Mouse (Mus musculus) right cerebral cortex, adult 2 months (tissue): ENCODE results near the gene Cog7.

Experiments
- DNase-seq, 2 experiments: peaks; one replicate each; pipeline ENCODE4 v3.0.0; 2021 to 2022; ENCODE audit warnings: low spot score in 2 of 2

The Cog7 gene

GRCm38 (mm10) chr7:121954891-121955669 is 26.4 kb downstream of the Cog7 start:
- DNase-seq = no peak

GRCm38 (mm10) chr7:121947513-121947912 is 34.0 kb downstream of the Cog7 start:
- no peak for DNase-seq

GRCm38 (mm10) chr7:121946196-121946595 is 35.3 kb downstream of the Cog7 start:
- DNase-seq = no peak

- no peak for DNase-seq
These were observed 39.1 kb downstream of the Cog7 start for GRCm38 (mm10) chr7:121942371-121942770.

GRCm38 (mm10) chr7:121941640-121942039 is 39.9 kb downstream of the Cog7 start:
- DNase-seq = no peak

- DNase-seq = no peak
These were observed 40.5 kb downstream of the Cog7 start for GRCm38 (mm10) chr7:121941016-121941415.

- DNase-seq = peak; percentile 75 to 79
These were observed 41.8 kb downstream of the Cog7 start for GRCm38 (mm10) chr7:121939729-121940128.

GRCm38 (mm10) chr7:121939244-121939643 is 42.3 kb downstream of the Cog7 start:
- DNase-seq = no peak

GRCm38 (mm10) chr7:121938124-121938891 is 43.2 kb downstream of the Cog7 start:
- DNase-seq = peak; percentile 7 to 8

- DNase-seq = peak; percentile 9 to 20
These were observed 44.5 kb downstream of the Cog7 start for GRCm38 (mm10) chr7:121936861-121937630.

GRCm38 (mm10) chr7:121935906-121936794 is 45.4 kb downstream of the Cog7 start:
- no peak for DNase-seq

- no peak for DNase-seq
These were observed 47.2 kb downstream of the Cog7 start for GRCm38 (mm10) chr7:121934346-121934745.

- no peak for DNase-seq
These were observed 47.8 kb downstream of the Cog7 start for GRCm38 (mm10) chr7:121933675-121934074.

GRCm38 (mm10) chr7:121931246-121931645 is 50.3 kb downstream of the Cog7 start:
- no peak for DNase-seq

- no peak for DNase-seq
These were observed 53.6 kb downstream of the Cog7 start for GRCm38 (mm10) chr7:121927882-121928281.

- no peak for DNase-seq
These were observed 57.1 kb downstream of the Cog7 start for GRCm38 (mm10) chr7:121924361-121924760.

- DNase-seq = no peak
These were observed 67.6 kb downstream of the Cog7 start for GRCm38 (mm10) chr7:121913944-121914343.

GRCm38 (mm10) chr7:121912250-121912649 is 69.3 kb downstream of the Cog7 start:
- no peak for DNase-seq

GRCm38 (mm10) chr7:121906879-121907278 is 74.6 kb downstream of the Cog7 start:
- DNase-seq = no peak

- no peak for DNase-seq
These were observed 78.6 kb downstream of the Cog7 start for GRCm38 (mm10) chr7:121902757-121903411.

GRCm38 (mm10) chr7:121899940-121900339 is 81.6 kb downstream of the Cog7 start:
- DNase-seq = peak in 1 of 2 experiments; percentile 11
